Mouse (Mus musculus): ENCODE measurements at regions not wholly inside any gene's neighbourhood (a gene's known extent, or its start where the extent isn't known, plus 50 kb on each side); places are given as distances from the start of the nearest gene placed in this dataset.
A peak's percentile ranks its signal among the peaks of the same experiment; 100 is the strongest.

- no peaks in the 10 kb centered on the region for H3K4me1 ChIP-seq (ENCODE audit: control insufficient read depth in 1 of 2, insufficient read depth in 2 of 2, low read length in 2 of 2)
- no peaks in the 10 kb centered on the region; a peak in 1 of 4 replicates for H3K27me3 ChIP-seq (ENCODE audit: control insufficient read depth in 1 of 2, insufficient read depth in 2 of 2, low read length in 2 of 2)
- no peak overlapping the region for H3K9ac ChIP-seq (ENCODE audit: control insufficient read depth, low read depth, low read length, poor library complexity, severe bottlenecking)
- no peaks in the 10 kb centered on the region for H3K36me3 ChIP-seq (ENCODE audit: control insufficient read depth in 1 of 2, insufficient read depth in 2 of 2, low read length in 2 of 2)
- DNase-seq (ENCODE audit: low read depth, low spot score): no peak
- no peak overlapping the region for H3K27ac ChIP-seq (ENCODE audit: control insufficient read depth, low read depth, low read length)
- TF ChIP-seq CHD2 (IDR thresholded peaks at IDR 0.05; ENCODE audit: low read length) (no peak), MAFK (IDR thresholded peaks at IDR 0.05; ENCODE audit: borderline replicate concordance, low read depth, low read length) (no peak), USF2 (IDR thresholded peaks at IDR 0.05; ENCODE audit: borderline replicate concordance in 1 of 2, insufficient read depth in 1 of 2, low read depth in 1 of 2, low read length in 2 of 2) (no peak), ZNF384 (IDR thresholded peaks at IDR 0.05; ENCODE audit: low read depth, low read length) (no peak), ETS1 (IDR thresholded peaks at IDR 0.05; ENCODE audit: low read depth, low read length) (no peak), POLR2A (IDR thresholded peaks at IDR 0.05; ENCODE audit: control insufficient read depth in 1 of 2, insufficient read depth in 1 of 2, low read depth in 1 of 2, low read length in 2 of 2, poor library complexity in 1 of 2) (no peak), ZC3H11A (IDR thresholded peaks at IDR 0.05; ENCODE audit: low read depth, low read length) (no peak), KAT2A (conservative IDR thresholded peaks at IDR 0.05; ENCODE audit: low read depth, low read length) (no peak), MEF2A (IDR thresholded peaks at IDR 0.05; ENCODE audit: extremely low read depth, insufficient replicate concordance, low read depth, low read length, poor library complexity, severe bottlenecking) (no peak), MYB (IDR thresholded peaks at IDR 0.05; ENCODE audit: low read depth, low read length) (no peak), RAD21 (IDR thresholded peaks at IDR 0.05; ENCODE audit: low read depth, low read length) (no peak)
- no peaks in the 10 kb centered on the region for H3K9me3 ChIP-seq (replicated peaks; ENCODE audit: insufficient read depth, low read length)
- H3K79me2 ChIP-seq (ENCODE audit: control insufficient read depth, insufficient read depth, low read length, poor library complexity): no peaks in the 10 kb centered on the region
- no peak overlapping the region for H3K4me3 ChIP-seq (ENCODE audit: control insufficient read depth in 1 of 2, insufficient read depth in 1 of 2, low read depth in 2 of 2, low read length in 2 of 2)
These were observed 454.9 kb upstream of the Ube2e3 start for GRCm38 (mm10) chr2:78412985-78413384.

GRCm38 (mm10) chr2:78403890-78404289, 457.7 kb upstream of the Cwc22 start:
- no peaks in the 10 kb centered on the region for H3K36me3 ChIP-seq (ENCODE audit: control insufficient read depth in 1 of 2, insufficient read depth in 2 of 2, low read length in 2 of 2)
- TF ChIP-seq BHLHE40 (IDR thresholded peaks at IDR 0.05; ENCODE audit: borderline replicate concordance, low read depth, low read length) (no peak), MYB (IDR thresholded peaks at IDR 0.05; ENCODE audit: low read depth, low read length) (no peak), CHD2 (IDR thresholded peaks at IDR 0.05; ENCODE audit: low read length) (no peak), GABPA (IDR thresholded peaks at IDR 0.05; ENCODE audit: low read depth, low read length) (no peak), NRF1 (IDR thresholded peaks at IDR 0.05; ENCODE audit: insufficient read depth, low read depth, low read length, poor library complexity, severe bottlenecking) (no peak), MEF2A (IDR thresholded peaks at IDR 0.05; ENCODE audit: extremely low read depth, insufficient replicate concordance, low read depth, low read length, poor library complexity, severe bottlenecking) (no peak), MXI1 (IDR thresholded peaks at IDR 0.05; ENCODE audit: low read depth, low read length) (no peak), RAD21 (IDR thresholded peaks at IDR 0.05; ENCODE audit: low read depth, low read length) (no peak), MAFK (IDR thresholded peaks at IDR 0.05; ENCODE audit: borderline replicate concordance, low read depth, low read length) (no peak)
- no peaks in the 10 kb centered on the region for H3K4me1 ChIP-seq (ENCODE audit: control insufficient read depth in 1 of 2, insufficient read depth in 2 of 2, low read length in 2 of 2)
- peak; percentile 4 for DNase-seq (ENCODE audit: low read depth, low spot score)
- no peak overlapping the region for H3K4me3 ChIP-seq (ENCODE audit: control insufficient read depth in 1 of 2, insufficient read depth in 1 of 2, low read depth in 2 of 2, low read length in 2 of 2)
- H3K27ac ChIP-seq (ENCODE audit: control insufficient read depth, low read depth, low read length): no peak overlapping the region
- no peaks in the 10 kb centered on the region for H3K9me3 ChIP-seq (replicated peaks; ENCODE audit: insufficient read depth, low read length)
- no peaks in the 10 kb centered on the region for H3K79me2 ChIP-seq (ENCODE audit: control insufficient read depth, insufficient read depth, low read length, poor library complexity)
- H3K27me3 ChIP-seq (ENCODE audit: control insufficient read depth in 1 of 2, insufficient read depth in 2 of 2, low read length in 2 of 2): no peaks in the 10 kb centered on the region
- no peak overlapping the region for H3K9ac ChIP-seq (ENCODE audit: control insufficient read depth, low read depth, low read length, poor library complexity, severe bottlenecking)
